Mouse (Mus musculus) retina, postnatal 7 days (tissue): ENCODE data around the gene Gstp2.
"Not testable (repeated sequence)": the region's sequence is repeated elsewhere in the genome, so short reads cannot be mapped to it uniquely, and the experiment has no call there.

Experiments
- DNase-seq: peaks from one replicate; pipeline ENCODE4 v3.0.0-alpha.2; 2012; ENCODE audit warnings: low read depth, low spot score

The Gstp2 gene

GRCm38 (mm10) chr19:4070311-4070710, 24.5 kb upstream of the Gstp2 start:
- DNase-seq, result no peak

DNA sequence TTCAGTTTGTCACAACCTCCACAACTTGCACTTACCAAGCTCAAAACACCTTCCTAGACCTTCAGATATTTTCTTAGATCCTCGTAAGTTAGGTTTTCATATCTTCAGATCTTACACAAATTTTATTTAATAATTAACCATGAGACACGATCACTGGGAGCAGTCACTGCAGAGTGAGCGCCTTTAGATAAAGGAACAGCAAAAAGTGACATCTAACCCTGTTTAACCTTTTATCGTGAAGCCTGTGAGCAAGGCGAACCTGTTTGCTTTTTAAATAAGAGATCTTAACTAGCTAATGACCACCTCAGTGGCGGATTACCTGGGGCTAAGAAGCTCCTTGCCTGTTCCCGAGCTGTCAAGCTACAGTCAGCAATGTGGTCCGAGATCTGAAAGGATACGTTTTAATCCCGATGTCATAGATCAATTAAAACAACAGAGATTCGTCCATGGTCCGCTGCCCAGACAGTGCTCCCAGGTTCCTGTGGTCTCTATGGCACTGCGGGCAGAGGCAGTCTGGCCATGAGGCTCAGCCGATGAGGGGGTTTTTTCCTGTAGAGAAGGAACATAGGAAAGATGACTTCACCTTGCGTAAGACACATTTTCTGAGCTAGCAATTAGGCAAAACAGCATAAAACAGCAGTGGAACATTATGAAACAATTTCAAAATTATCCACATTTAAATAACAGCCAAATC, 23.0 kb upstream of the Gstp2 start:
- DNase-seq, result no peak

DNA sequence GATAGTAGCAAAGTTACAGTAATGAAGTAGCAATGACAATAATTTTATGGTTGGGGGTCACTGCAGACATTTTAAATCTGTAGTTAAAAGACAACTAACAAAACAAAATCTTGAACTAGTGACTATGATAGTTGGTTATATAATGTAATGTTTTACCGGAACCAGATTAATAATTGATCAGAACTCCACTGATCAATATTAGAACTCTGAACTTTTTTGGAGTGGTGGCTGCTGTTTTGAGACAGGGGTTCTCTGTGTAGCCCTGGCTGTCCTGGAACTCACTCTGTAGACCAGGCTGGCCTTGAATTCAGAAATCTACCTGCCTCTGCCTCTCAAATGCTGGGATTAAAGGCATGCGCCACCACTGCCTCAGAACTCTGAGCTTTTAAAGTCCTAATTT, 22.4 kb upstream of the Gstp2 start:
- DNase-seq, result not testable (repeated sequence)

- DNase-seq, result no peak
These were observed 21.1 kb upstream of the Gstp2 start for GRCm38 (mm10) chr19:4066877-4067276.

DNA sequence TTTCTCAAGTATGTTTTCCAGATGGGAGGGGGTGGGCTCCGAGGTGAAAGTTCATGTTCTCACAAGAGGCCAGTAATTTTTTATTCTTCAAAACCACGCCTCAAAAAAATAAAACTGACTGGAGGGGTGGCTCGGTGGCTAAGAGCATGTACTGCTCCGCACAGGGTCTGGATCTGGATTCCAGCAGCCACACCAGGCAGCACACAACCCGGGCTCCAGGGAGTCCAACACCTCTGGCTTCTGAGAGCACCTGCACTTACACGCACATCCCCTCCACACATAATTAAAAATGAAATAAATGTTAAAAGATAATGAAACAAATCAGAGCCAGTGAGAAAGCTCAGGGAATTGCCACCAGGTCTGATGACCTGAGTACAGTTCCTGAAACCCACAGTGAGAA, 20.5 kb upstream of the Gstp2 start:
- no peak for DNase-seq

- DNase-seq, result not testable (repeated sequence)
These were observed 18.7 kb upstream of the Gstp2 start for GRCm38 (mm10) chr19:4064501-4064900.

GRCm38 (mm10) chr19:4063357-4063756, 17.5 kb upstream of the Gstp2 start:
- DNase-seq, result not testable (repeated sequence)

DNA sequence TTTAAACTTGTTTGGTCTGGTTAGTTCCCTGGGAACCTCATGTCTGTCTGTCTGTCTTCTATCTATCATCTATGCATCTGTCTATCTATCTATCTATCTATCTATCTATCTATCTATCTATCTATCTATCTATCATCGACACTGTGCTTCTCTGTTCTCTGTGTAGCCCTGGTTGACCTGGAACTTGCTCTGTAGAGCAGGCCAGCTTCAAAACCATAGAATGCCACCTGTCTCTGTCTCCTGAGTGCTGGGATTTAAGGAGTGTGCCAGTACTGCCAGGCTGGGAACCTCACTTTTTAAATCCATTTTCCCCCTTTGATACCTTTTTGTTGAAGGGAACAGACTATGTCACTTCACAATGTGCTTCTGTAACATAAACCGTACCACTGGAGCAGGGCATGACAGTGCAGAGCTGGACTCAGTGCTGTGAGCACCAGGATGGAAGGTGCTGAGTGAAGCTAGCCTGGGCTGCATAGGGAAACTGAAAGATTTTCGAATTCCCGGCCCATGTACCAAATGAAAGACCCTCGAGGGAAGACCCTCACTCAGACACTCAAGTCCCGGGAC, 15.2 kb upstream of the Gstp2 start:
- DNase-seq, result no peak

- not testable (repeated sequence) for DNase-seq
These were observed 14.4 kb upstream of the Gstp2 start for GRCm38 (mm10) chr19:4060044-4060898.

- no peak for DNase-seq
These were observed 13.4 kb upstream of the Gstp2 start, which contains the start of gene Gstp3 for GRCm38 (mm10) chr19:4059069-4059740. Gene Gstp3 (minus strand): TSS chr19:4059569.

- no peak for DNase-seq
These were observed 12.8 kb upstream of the Gstp2 start for GRCm38 (mm10) chr19:4058581-4058980.

- DNase-seq, result no peak
These were observed 12.1 kb upstream of the Gstp2 start for GRCm38 (mm10) chr19:4057962-4058361.

DNA sequence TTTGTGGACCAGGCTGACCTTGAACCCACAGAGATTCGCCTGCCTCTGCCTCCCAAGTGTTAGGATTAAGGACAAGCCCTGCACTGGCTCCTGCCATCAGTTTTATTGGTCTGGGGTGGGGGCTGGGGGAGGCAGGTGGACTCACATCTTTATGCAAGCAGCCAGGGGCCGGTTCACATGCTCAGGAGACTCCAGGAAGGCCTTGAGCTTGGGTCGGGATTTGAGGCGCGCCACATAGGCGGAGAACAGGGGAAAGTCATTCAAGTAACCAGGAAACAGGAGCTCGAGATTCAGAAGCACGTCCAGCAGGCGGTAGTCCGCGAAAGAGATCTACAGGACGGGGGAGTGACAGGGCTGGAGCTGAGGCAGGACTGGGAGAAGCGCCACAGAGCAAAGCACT, 11.6 kb upstream of the Gstp2 start:
- no peak for DNase-seq

GRCm38 (mm10) chr19:4056727-4057126, 10.9 kb upstream of the Gstp2 start:
- no peak for DNase-seq

DNA sequence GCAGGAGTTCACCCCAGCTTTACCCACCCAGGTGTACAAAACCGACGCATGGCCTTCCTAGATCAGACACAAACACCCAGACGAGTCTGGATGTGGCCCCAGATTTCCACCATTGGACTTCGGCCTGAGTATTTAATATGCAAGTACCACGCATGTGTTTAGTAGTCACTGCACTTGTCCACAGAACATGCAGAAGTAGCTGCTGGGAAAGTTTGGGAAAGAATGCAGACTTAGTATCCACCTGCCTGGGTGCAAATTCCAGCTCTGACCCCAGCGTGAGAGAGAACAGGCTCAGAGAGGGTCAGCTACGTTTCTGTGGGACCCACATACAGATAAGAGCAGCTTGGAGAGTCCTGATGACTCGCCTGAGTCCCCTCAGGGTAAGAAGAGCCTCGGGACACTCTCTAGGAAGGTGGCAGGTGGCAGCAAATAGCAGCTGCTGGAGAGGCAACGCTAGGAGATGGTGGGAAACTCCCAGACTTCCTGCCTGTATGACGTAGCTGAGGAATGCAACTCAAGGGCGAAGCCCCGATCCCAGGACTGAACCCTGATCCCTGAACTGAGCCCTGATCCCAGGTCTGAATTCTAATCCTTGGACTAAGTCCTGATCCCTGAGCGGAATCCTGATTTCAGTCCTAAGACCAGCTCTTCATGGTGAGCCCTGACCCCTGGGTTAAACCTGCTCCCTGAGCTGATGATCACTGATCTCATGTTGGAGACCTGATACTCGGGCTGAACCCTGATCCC, 10.3 kb upstream of the Gstp2 start:
- DNase-seq, result no peak

DNA sequence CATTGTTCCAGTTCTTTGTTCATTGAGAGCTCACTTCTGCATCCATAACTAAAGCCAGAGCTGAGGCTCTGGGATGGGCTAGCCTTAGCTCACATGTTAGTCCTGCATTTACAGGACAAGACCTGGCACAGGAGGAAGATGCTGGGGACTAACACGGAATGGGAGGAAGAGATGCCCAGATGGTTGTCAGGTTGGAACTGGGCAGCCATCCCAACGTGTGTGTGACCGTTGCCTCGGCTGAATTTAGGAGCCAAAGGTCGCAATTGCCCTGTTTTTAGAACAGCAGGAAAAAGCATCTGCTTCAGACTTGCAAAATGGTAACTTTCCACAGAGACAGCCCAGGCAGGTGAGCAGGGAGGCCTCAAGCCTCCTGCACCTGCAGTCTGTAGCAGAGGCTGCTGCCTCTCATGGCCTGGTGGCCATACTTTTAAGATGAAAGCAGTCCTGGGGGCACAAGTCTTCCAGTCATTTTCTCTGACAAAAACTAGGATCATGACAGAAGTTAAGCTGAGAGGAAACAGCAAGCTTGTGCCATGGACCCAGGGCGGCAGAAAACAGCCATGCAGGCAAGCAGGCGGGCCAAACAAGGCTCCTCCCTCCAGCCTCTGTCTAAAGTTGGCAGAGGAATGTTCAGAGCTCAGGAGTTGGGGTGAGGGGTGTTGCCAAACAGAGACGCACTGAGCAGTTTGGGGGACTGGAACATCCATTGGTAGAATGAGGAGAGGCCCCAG, 9.6 kb upstream of the Gstp2 start:
- DNase-seq, result no peak

- no peak for DNase-seq
These were observed 8.8 kb upstream of the Gstp2 start for GRCm38 (mm10) chr19:4054613-4055012.

GRCm38 (mm10) chr19:4052516-4053030, 6.8 kb upstream of the Gstp2 start:
- no peak for DNase-seq

DNA sequence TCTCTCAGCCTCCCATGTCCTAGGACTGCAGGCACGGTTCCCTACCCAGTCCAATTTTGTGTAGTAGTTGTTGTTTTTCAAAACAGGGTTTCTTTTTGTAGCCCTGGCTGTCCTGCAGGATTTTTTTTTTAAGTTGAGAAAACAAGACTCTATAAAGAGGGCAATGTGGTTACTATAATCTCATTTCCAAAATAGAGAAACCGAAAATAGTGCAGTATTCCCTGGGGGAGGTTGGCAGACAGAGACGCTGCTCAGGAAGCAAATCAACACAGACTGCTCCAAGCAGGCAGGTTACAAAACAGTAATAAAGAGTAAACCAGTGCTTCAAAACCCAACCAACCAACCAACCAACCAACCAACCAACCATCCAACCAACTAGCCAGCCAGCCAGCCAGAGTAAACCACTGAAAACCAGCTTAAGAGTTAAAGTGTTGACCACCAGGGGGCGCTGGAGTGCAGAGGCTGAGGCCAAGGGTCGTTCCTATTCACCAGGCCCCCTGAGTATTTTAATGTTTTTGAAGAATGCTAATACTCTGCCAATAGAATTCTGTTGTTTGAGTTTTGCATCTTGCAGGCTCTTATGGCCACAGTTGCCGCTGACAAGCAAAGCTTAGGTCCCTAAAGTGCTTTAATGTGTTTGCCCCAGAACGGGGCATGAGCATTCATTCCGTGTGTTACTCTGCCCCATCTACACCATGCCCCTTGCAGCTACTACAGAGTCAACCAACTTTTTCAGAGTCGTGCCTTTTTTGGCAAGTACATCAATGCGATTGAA, 6.1 kb upstream of the Gstp2 start:
- DNase-seq, result peak; percentile 56

DNA sequence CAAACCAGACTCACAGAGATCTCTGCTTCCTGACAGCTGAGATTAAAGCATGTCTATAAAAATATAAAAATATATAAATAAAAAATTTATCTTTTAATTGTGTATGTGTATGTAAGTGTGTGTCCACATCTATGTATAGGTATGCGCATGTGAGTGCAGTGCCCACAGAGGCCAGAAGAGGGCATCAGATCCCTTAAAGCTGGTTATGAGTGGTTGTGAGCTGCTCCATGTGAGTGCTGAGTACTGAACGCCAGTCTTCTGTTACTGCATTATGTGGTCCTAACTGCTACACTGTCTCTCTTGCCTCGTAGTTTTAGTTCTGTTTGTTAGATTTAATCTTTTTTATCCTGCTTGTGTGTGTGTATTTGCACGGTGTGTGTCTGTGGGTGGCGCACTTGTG, 5.2 kb upstream of the Gstp2 start:
- no peak for DNase-seq
